Mouse (Mus musculus): Measurements from ENCODE around the gene Rnf31. TPM values are rescaled to one million over a fixed set of nuclear protein-coding genes. Genes with fewer than 3 reads are reported as not detected.

The Rnf31 gene
- polyA plus RNA-seq, 1 experiment: 24.7 TPM

GRCm38 (mm10) chr14:55575302-55575701 lies 16.2 kb upstream of the Rnf31 start, which contains the start of gene Fitm1:
Gene Fitm1, plus strand, starts transcription at chr14:55575617.
- TF ChIP-seq POLR2A (IDR thresholded peaks at IDR 0.05; ENCODE audit: low read depth, low read length): no peak
- TF ChIP-seq CTCF (IDR thresholded peaks at IDR 0.05; ENCODE audit: borderline replicate concordance, insufficient read depth, low read length): no peak
- Histone ChIP-seq H3K4me1 (ENCODE audit: control insufficient read depth, insufficient read depth, low read length) (no peaks in the 10 kb centered on the region), H3K27ac (ENCODE audit: insufficient read depth, low read length) (no peak within 1 kb of the TSS), H3K4me3 (ENCODE audit: insufficient read depth, low read length) (no peak within 1 kb of the TSS)

- TF ChIP-seq POLR2A (IDR thresholded peaks at IDR 0.05; ENCODE audit: low read depth, low read length): no peak
- TF ChIP-seq CTCF (IDR thresholded peaks at IDR 0.05; ENCODE audit: borderline replicate concordance, insufficient read depth, low read length): no peak
- Histone ChIP-seq H3K4me3 (ENCODE audit: insufficient read depth, low read length) (no peak overlapping the region), H3K27ac (ENCODE audit: insufficient read depth, low read length) (no peak overlapping the region), H3K4me1 (ENCODE audit: control insufficient read depth, insufficient read depth, low read length) (no peaks in the 10 kb centered on the region)
Measured at GRCm38 (mm10) chr14:55575711-55576110, 15.8 kb upstream of the Rnf31 start.

- H3K4me1 ChIP-seq (ENCODE audit: control insufficient read depth, insufficient read depth, low read length): no peaks in the 10 kb centered on the region
- TF ChIP-seq CTCF (IDR thresholded peaks at IDR 0.05; ENCODE audit: borderline replicate concordance, insufficient read depth, low read length): no peak
- TF ChIP-seq POLR2A (IDR thresholded peaks at IDR 0.05; ENCODE audit: low read depth, low read length): no peak
- H3K27ac ChIP-seq (ENCODE audit: insufficient read depth, low read length): no peak overlapping the region
- H3K4me3 ChIP-seq (ENCODE audit: insufficient read depth, low read length): no peak overlapping the region
Measured at GRCm38 (mm10) chr14:55576376-55576775, 15.1 kb upstream of the Rnf31 start.

GRCm38 (mm10) chr14:55577871-55578667 lies 13.4 kb upstream of the Rnf31 start, which contains the start of gene Psme1:
Gene Psme1, plus strand, starts transcription at chr14:55578123.
- H3K4me3 ChIP-seq (ENCODE audit: insufficient read depth, low read length): peak within 1 kb of the TSS; percentile 82
- TF ChIP-seq POLR2A (IDR thresholded peaks at IDR 0.05; ENCODE audit: low read depth, low read length) (peak; percentile 73), CTCF (IDR thresholded peaks at IDR 0.05; ENCODE audit: borderline replicate concordance, insufficient read depth, low read length) (no peak)
- peak within 1 kb of the TSS; percentile 30; the same call in 1 of the 2 replicates for H3K27ac ChIP-seq (ENCODE audit: insufficient read depth, low read length)
- H3K4me1 ChIP-seq (ENCODE audit: control insufficient read depth, insufficient read depth, low read length): no peaks in the 10 kb centered on the region

GRCm38 (mm10) chr14:55578668-55579269 lies 12.7 kb upstream of the Rnf31 start:
- H3K27ac ChIP-seq (ENCODE audit: insufficient read depth, low read length): no peak overlapping the region
- peak overlapping the region; percentile 82 for H3K4me3 ChIP-seq (ENCODE audit: insufficient read depth, low read length)
- no peaks in the 10 kb centered on the region for H3K4me1 ChIP-seq (ENCODE audit: control insufficient read depth, insufficient read depth, low read length)
- TF ChIP-seq POLR2A (IDR thresholded peaks at IDR 0.05; ENCODE audit: low read depth, low read length) (no peak), CTCF (IDR thresholded peaks at IDR 0.05; ENCODE audit: borderline replicate concordance, insufficient read depth, low read length) (no peak)

- TF ChIP-seq CTCF (IDR thresholded peaks at IDR 0.05; ENCODE audit: borderline replicate concordance, insufficient read depth, low read length) (no peak), POLR2A (IDR thresholded peaks at IDR 0.05; ENCODE audit: low read depth, low read length) (no peak)
- Histone ChIP-seq H3K4me3 (ENCODE audit: insufficient read depth, low read length) (no peak overlapping the region), H3K4me1 (ENCODE audit: control insufficient read depth, insufficient read depth, low read length) (no peaks in the 10 kb centered on the region), H3K27ac (ENCODE audit: insufficient read depth, low read length) (no peak overlapping the region)
Measured at GRCm38 (mm10) chr14:55579511-55580496, 11.7 kb upstream of the Rnf31 start.

GRCm38 (mm10) chr14:55580731-55581130 lies 10.8 kb upstream of the Rnf31 start:
- Histone ChIP-seq H3K4me1 (ENCODE audit: control insufficient read depth, insufficient read depth, low read length) (no peaks in the 10 kb centered on the region), H3K27ac (ENCODE audit: insufficient read depth, low read length) (no peak overlapping the region), H3K4me3 (ENCODE audit: insufficient read depth, low read length) (no peak overlapping the region)
- TF ChIP-seq CTCF (IDR thresholded peaks at IDR 0.05; ENCODE audit: borderline replicate concordance, insufficient read depth, low read length) (no peak), POLR2A (IDR thresholded peaks at IDR 0.05; ENCODE audit: low read depth, low read length) (no peak)

- Histone ChIP-seq H3K4me3 (ENCODE audit: insufficient read depth, low read length) (no peak overlapping the region), H3K27ac (ENCODE audit: insufficient read depth, low read length) (no peak overlapping the region), H3K4me1 (ENCODE audit: control insufficient read depth, insufficient read depth, low read length) (no peaks in the 10 kb centered on the region)
- TF ChIP-seq POLR2A (IDR thresholded peaks at IDR 0.05; ENCODE audit: low read depth, low read length) (peak; percentile 31; the same call in 1 of the 2 replicates), CTCF (IDR thresholded peaks at IDR 0.05; ENCODE audit: borderline replicate concordance, insufficient read depth, low read length) (no peak)
Measured at GRCm38 (mm10) chr14:55581981-55582681, 9.4 kb upstream of the Rnf31 start.

- H3K27ac ChIP-seq (ENCODE audit: insufficient read depth, low read length): no peak overlapping the region
- TF ChIP-seq CTCF (IDR thresholded peaks at IDR 0.05; ENCODE audit: borderline replicate concordance, insufficient read depth, low read length) (no peak), POLR2A (IDR thresholded peaks at IDR 0.05; ENCODE audit: low read depth, low read length) (no peak)
- peak overlapping the region; percentile 73 for H3K4me3 ChIP-seq (ENCODE audit: insufficient read depth, low read length)
- no peaks in the 10 kb centered on the region for H3K4me1 ChIP-seq (ENCODE audit: control insufficient read depth, insufficient read depth, low read length)
Measured at GRCm38 (mm10) chr14:55584303-55584701, 7.2 kb upstream of the Rnf31 start.
